Mouse (Mus musculus) R1 (cell line): ENCODE data around the gene Carm1.
A peak's percentile ranks its signal among the peaks of the same experiment; 100 is the strongest.

Source experiments
- DNase-seq: peaks from one replicate; pipeline ENCODE4 v3.0.0-alpha.2; 2018; ENCODE audit warnings: low read depth, low spot score

Gene Carm1

DNA sequence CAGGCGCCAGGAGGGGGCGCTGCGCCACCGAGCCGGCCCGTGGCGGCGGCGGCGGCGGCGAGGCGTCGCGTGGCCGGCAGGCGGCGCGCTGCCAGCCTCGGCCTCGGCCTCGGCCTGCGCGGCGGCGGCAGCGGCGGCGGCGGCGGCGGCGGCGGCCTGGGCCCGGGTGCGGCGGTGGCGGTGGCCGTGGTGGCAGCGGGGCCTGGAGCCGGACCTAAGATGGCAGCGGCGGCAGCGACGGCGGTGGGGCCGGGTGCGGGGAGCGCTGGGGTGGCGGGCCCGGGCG is at the start of gene Carm1:
Carm1 (plus strand) TSS at position 106 of the 286 bp plus-strand sequence.
- DNase-seq = no peak

DNA sequence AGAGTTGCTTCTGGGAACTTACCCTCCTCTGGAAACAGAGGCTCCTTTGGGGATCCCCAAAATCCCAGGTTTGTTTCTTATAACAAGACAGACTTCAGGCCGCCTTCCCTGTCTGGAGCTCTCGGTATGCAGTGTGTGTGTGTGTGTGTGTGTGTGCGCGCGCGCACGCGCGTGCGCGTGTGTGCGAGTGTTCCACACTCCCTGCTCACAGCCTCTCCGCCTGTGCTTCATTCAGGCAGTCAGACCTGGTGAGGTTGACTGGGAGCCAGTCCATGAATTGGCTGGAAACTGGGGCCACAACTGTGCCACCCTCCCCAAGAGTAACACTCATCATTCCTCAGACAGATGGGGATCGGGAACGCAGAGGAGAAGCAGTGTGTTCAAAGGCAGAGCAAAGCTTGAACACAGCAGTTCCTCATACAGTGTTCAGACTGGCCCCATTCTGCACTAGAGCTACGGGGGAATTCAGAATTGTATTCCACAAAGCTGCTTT is 49.6 kb upstream of the Carm1 start:
- DNase-seq = peak; percentile 35

DNA sequence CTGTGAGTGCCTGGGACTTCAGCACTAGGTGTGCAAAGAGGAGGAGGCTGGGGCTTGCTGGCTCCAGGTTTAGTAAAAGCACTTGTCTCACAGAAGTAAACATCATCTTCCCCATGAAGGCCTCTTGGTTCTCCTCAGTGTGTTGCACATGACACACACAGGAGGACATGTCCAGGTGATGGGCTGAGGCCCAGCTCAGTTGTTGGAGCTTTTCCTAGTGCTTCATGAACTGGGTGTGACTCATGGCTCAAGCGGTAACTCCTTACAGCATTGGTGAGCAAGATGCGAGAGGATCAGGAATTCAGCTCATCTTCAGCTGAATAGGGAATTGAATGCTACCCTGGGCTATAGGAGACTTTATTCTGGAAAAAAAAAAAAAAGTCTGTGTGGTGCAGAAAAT is 49.0 kb upstream of the Carm1 start:
- no peak for DNase-seq

DNA sequence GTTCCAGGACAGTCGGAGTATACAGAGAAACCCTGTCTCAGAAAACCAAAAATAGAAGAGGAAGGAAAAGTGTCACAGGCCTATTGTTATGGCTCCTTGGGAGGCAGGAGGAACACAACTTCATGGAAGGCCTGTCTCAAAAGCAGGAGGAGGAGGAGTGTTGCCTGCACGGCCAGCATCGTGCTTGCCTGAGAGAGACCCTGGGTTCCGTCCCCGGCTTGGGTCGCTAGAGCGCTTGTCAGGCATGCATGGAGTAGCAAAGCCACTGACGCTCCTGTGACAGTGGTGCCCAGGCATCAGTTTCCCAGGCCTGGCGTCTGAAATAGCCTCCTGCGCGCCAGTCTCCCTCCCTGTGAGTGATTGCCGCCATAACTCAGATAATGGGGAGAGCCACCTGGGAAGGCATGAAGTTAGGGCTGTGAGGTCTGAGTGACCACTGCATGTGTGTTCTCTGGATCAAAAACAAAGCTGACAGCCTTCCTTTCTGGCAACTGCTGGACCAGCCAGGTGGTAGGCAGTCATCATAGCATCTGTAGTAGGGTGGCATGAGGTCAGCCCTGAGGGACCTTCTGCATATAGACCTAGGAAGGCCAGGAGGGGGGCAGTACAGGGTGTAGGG is 48.3 kb upstream of the Carm1 start:
- no peak for DNase-seq

DNA sequence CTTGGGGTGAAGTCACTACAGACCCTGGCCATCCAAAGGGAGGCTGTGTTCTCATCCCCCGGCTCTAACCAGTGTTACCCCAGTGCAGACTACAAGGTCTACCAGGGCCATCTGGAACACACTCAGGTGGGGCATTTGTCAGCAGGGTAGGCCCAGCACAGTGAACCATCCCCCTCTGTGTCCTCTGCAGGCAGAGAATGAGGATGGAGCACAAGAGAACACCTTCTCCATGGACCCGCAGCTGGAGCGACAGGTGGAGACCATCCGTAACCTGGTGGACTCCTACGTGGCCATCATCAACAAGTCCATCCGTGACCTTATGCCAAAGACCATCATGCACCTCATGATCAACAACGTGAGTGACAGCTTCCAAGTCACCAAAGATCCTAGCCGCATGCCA is 43.3 kb upstream of the Carm1 start:
- DNase-seq = no peak

DNA sequence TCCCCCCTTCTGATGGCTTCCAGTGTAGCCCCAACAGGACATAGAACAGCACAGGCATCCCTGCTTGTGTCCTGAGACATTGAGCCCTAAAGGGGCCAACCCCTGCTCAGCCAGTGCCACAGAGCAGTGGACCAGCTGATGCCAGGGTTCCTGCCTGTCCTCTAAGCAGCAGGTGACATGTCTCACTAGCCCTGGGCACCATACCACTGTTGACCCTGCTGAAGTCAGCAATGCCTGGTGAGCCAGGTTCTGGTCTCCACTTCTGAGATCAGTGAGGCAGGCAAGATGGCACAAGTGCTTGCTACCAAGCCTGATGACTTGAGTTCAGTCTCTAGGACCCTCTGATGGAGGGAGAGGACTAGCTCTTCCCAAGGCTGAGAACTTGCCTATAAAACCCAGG is 40.9 kb upstream of the Carm1 start:
- DNase-seq = no peak

DNA sequence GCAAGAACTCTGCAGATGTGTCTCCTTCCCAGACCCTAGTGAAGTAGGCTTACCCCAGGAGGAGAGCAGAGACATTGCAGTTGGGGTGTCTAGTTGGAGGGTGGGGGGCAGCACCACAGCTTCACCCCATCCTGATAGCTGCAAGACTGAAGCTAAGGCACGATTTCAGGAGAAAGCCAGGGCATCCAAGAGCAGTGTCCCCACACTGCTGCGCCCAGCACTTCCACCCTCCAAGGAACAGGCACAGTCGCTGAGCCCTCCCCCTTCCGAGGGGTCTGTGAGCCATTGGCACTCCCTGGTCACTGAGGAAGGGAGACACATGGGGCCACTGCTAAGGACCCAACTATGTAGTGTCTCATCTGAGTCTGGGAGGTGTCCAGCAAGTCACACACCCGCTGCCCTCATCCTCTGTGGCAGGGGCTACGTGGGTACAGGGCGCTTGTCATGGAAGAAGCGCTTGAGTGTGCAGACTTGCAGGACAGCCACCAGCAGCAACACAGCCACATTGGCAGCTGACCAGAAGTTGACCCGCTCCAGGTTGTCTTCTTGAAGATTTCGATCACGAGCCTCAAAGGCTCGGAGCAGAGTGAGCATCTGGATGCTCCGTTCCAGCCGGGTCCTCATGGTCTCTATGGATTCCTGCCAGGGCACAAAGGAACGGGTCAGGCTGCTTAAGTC is 38.8 kb upstream of the Carm1 start:
- no peak for DNase-seq

DNA sequence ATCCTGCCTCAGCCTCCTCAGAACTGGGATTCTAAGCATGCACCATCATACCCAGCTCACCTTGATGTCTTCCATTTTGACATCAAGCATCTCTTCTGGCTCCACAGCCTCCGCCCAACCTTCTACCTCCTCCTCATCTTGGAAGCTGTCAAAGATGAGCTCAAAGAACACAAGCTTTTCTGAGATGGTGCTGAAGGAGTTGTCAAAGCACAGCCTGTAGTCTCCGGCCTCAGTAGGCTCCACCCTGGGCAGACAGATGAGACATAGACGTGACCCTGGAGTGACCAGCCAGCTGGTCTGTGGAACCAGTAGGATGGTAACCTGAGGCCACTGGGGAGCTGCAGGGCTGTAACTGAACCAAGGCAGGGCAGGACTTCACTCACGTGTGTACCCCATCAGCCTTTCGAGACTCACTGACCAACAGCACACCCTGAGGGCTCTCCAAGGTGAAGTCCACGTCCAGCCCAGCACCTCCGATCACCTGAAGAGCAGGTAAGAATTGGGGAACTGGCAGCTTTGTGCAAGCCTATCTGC is 37.8 kb upstream of the Carm1 start:
- DNase-seq = no peak

DNA sequence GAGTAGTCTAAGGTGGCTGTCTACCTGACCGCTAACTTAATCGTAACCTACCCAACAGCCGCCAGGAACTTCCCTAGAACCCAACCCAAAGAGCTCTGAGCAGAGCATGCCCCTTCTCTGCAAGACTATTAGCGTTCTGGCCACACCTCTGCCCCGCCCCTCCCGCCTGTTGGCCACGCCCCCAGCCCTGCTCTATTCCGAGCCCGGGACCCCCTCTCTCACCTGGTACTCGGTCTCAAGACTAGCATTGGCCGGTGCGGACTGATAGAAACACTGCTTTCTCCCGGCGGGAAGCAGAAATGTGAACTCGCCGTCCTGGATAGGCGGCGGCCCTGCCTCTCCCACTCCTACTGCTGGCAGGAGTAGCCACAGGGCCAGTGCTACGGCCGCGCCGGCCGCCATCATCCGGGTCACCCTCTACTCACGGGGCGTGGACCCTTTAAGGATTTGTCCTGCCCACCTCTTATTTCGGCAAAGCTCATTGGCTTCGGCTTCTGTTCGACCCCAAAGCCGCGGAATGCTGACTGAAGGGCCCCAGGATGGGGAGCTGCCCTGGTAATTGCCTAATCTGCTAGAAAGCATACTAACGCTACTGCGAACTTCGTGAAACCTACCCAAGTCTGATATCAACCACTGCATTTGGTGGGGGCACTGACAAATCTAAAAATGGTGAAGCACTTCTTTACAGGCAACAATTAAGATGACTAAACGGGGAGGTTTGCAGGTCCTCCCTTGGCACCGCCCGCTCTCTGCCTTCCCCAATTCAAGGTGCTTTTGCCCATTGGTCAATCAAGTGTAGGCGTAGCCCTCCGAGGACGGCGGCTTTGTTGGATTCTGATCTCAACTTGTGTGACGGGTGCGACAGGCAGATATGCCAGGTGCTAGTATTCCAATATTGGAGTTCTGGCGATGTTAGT is 36.7 kb upstream of the Carm1 start, which contains the start of gene Tmed1:
Tmed1 (minus strand) TSS at position 481 of the 917 bp plus-strand sequence.
- peak; percentile 99 for DNase-seq

DNA sequence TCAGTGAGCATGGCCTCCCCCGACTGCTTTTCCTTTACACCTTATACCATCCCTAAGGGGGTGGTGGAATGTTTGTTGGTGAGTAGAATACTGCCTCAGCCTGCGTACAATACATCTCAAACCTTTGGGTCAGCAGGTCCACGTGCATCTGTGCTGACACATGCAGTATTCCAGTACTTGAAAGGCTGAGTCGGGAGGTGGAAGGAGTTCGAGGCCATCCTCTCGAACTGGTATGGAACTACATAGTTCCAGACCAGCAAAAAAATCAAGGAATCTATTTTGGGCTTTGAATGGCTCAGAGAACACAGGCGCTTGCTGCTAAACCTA is 36.0 kb upstream of the Carm1 start:
- no peak for DNase-seq

DNA sequence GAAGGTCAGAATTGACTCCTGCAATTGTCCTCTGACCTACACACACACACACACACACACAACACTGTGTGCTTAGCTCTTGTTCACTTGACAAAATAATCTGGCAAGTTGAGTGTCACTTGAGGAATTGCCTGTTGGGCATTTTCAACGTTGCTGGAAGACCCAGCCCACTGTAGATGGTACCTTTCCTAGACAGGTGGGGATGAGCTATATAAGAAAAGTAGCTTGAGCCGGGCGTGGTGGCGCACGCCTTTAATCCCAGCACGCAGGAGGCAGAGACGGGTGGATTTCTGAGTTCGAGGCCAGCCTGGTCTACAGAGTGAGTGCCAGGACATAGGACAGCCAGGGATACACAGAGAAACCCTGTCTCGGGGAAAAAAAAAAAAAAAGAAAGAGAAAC is 35.6 kb upstream of the Carm1 start:
- no peak for DNase-seq

DNA sequence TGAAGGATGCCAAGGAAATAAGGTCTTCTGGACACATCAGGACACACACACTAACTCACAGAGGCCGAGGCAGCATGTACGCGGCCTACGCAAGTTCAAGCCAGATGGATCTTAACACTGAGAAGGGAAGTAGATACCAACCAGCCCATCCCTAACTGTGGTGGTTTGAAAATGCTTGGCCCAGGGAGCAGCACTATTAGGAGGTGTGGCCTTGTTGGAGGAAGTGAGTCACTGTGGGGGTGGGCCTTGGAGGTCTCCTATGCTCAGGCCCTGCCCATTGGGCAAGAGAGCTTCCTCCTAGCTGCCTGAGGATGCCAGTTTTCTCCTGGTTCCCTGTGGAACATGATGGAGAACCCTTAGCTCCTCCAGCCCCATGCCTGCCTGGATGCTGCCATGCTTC is 33.2 kb upstream of the Carm1 start:
- peak; percentile 71 for DNase-seq

DNA sequence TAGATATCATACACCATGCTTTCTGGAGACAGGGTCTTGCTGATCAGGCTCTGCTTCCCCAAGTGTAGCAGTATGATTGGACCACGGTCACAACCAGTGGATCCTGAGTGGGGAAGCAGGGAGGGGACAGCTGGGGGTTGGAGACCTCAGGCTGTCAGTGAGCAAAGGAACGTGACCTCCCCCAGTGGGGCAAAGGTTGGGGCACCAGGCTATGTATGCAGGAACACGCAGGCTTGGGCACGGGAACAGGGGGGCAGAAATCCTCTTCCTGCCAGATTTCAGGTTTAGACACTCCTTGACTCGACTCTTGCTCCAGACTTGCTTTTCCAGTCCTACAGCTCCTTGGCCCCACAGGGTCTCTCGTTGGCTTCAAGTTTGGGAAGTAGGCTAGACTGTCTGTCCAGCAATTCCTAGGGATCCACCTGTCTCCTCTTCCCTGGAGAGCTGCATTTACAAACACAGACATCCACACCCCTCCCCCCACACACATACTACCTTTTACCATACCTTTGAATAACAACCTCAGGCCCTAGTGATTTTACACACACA is 28.7 kb upstream of the Carm1 start:
- no peak for DNase-seq

DNA sequence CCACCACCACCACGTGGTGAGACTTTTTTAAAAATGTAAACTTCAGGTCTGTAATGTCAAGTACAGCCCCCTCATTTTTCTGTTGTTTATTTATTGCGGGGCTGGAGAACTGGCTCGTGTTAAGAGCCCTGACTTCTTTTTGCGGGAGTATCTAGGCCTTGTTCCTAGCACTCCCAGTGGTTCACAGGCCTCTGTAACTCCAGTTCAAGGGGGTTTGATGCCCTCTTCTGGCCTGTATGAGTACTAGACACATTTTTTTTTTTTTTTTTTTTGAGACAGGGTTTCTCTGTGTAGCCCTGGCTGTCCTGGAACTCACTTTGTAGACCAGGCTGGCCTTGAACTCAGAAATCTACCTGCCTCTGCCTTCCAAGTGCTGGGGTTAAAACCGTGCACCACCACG is 28.0 kb upstream of the Carm1 start:
- DNase-seq = peak; percentile 76

DNA sequence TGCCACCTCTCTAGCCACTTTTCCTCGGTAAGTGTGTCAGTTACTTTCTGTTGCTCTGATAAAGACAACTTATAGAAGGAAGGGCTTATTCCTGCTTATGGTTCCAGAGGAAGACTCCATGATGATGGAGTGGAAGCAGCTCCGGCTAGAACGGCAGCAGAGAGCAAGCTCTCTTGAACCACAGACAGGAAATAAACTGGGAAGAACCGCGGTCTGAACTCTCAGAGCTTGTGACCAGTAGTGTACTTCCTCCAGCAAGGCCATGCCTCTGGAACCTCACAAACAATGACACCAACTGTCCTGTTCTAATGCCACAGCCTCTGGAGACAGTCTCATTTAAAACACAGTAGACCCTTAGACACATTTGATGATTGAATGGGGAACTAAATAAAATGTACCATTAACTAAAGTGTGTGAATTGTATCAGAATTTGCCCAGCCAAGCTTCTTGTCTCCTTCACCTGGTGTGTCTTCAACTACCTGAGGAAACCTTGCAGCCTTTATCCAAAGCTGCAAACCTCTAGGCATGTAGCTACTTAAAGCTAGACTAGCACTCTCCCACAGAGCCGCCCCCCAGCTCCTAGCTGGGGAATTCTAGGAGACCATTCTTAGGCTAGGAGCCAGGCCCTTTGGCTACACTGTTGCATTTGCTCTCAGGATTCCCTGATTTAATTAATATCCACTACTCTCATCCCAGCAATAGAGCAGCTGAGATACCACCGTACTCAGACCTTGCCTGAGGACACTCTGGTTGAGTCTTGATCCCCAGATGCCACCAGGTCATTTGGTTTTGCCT is 21.4 kb upstream of the Carm1 start:
- no peak for DNase-seq

DNA sequence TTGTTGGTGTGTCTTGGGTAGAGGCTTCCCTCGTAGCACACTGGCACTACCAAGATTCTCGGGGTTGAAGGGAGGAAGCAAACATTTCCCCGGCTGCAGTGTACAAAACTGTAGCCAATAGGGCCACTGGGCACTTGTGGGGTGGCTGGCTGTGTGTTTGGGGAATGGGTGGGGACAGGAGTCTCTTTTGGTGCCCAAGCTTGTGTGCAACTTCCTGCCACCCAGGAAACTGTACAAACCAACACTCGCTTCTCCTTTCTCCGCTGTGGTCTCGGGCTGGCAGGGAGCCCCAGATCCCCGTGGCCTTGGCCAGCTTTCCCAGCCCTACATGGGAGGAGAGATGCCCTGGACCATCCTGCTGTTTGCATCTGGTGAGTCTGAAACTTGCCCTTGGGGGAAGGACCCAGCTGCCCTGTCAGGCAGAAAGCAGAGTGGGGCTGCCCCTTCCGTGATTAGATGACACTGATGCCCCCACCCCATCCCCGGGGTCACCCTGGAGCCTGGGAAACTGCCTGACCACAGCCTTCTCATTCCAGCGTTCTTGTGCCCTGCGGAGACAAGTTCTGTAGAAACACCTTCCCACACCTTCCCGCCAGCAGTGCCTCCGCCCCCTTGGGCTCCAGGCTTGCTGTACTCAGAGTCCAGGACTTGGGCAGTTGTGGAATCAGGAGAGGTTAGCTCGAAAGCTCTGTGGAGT is 20.6 kb upstream of the Carm1 start, which contains the start of gene AB124611:
AB124611 (plus strand) TSS at position 240 of the 697 bp plus-strand sequence.
- DNase-seq = no peak

DNA sequence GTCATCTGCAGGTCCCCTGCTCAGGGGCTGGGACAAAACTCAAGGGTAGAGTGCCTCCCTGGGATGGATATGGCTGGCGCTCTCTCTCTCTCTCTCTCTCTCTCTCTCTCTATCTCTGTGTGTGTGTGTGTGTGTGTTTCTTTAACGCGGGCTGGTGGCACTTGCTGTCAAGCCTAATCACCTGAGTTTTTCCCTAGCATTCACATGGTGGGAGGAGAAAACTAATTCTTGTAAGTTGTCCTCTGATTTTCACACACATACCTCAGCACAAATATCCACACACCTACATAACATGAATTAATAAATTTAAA is 20.1 kb upstream of the Carm1 start:
- DNase-seq = no peak

DNA sequence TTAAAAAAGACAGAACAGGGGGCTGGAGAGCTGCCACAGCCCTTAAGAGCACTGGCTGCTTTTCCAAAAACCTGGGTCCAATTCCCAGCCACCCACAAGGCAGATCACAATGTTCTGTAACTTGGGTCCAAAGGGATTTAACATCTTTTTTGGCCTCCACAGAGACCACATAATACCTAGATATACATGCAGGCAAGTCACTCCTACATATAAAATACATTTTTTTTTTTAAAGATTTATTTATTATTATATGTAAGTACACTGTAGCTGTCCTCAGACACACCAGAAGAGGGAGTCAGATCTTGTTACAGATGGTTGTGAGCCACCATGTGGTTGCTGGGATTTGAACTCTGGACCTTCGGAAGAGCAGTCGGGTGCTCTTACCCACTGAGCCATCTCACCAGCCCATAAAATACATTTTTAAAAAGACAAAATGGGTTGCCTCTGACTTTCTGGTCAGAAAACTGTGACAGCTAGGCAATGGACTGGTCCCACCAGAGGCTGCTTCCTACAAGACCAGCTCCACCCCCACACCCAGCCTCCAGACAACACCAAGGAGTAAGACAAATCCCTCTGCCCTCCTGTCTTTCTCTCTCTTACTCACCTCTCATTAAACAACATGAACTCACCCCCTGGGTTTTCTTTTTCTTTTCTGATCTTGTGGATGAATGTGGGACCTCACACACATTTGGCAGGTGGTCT is 19.4 kb upstream of the Carm1 start:
- no peak for DNase-seq

DNA sequence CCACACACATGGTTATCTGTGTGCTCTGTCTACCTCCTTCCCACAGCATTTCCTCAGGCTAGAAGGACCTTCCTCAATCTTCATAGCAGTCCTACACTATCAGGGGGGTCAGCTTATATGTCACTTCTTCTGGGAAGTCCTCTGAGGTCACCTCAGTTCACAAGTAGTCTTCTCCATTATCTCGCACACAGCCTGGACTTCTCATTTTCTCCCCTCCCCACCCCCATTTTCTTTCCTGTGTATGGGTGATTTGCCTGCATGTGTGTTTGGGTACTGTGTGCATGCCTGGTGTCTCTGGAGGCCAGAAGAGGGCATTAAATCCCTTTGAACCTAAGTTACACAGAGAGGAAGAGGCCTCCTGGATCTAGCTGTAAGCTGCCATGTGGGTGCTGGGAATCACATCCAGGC is 18.8 kb upstream of the Carm1 start:
- no peak for DNase-seq

DNA sequence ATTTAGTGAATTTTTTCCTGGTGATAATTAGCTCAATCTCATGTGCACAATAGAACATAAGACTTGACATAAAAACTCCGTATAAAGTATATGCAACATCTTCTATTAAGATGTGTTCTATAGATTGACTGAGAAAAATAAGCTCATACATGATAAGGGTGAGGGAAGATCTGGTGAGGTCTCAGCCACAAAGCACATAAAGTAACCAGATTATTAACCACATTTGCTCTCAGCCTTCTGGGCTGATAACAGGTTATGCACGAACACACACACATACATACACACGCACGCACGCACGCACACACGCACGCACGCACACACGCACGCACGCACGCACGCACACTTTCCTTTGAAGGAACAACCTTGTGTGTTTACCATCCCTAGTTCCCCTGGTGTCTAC is 10.2 kb upstream of the Carm1 start:
- DNase-seq = no peak
